Mouse (Mus musculus): ENCODE measurements at regions not wholly inside any gene's neighbourhood (a gene's known extent, or its start where the extent isn't known, plus 50 kb on each side); places are given as distances from the start of the nearest gene placed in this dataset.

DNA sequence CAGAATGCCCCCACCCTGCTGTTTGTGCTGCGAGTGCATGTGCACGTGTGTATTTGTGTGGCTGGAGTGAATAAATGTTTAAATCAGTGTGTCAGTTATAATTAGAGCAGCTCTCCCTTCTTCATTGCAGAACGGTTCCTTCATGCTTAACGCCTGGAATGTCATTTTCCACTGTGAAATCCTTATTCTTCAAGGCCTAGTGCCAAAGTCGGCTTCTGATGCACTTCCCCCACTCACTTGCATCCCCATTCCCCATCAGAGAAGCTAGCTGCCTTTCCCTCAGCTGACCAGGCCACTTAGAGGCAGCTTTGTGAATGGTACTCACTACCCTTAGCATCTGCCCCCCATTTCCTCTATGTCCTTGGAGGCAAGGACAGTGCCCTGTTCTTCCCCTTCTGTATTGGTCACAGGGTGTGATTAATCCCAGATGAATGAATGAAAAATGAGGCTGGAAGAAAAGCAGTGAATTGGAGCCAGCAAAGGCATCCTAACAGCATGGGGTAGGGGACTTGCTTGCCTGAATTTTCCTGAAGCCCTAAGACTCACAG is 162.6 kb downstream of the H2al1j start:
- DNase-seq, result peak; percentile 16

DNA sequence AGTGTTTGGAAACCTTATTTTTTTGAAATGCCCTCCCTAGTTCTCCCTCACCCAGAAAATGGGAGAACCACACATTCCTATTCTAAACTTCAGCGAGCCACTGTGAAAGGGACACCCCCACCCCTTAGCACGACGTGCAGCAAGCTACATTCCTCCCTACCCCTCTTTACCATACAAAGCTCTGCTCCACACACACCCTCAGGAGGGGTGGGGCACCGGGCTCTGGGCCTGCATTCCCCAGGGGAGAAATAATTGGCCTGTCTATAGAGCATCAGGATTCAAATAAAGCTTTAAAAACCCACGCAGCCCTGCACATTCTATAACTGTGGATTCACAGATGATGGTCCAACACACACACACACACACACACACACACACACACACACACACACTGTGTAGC is 163.6 kb downstream of the H2al1j start:
- peak; percentile 56 for DNase-seq

DNA sequence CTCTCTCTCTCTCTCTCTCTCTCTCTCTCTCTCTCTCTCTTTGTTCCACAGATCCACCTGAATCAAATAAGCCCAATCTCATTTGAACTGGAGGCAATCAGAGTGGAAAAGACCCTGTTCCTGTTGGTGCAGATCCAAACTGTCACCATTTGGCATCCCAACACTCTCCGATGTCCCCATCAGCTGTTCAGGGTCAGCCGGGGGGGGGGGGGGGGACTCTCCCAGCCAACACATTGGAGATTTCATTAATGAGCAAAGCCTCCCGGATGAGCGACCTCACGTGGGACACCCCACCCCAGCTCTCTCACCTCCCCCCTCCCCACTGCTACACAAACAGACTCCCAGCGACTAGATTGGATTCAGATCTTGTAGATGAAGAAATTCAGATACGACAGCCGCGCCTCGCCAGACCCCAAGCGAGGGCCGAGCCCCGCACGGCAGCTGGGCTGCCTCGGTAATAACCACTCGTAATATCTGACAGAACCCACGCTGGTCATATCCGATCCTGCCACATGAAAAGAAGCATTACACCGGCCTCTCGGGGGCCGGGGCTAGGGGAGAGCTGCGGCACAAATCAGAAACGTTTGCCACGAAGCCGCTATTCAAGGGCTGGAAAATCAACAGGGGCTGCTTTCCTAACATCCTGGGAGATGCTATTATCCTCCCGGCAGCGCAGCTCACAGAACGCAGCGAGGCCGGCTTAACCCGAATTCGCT is 164.2 kb downstream of the H2al1j start:
- DNase-seq, result peak; percentile 34

DNA sequence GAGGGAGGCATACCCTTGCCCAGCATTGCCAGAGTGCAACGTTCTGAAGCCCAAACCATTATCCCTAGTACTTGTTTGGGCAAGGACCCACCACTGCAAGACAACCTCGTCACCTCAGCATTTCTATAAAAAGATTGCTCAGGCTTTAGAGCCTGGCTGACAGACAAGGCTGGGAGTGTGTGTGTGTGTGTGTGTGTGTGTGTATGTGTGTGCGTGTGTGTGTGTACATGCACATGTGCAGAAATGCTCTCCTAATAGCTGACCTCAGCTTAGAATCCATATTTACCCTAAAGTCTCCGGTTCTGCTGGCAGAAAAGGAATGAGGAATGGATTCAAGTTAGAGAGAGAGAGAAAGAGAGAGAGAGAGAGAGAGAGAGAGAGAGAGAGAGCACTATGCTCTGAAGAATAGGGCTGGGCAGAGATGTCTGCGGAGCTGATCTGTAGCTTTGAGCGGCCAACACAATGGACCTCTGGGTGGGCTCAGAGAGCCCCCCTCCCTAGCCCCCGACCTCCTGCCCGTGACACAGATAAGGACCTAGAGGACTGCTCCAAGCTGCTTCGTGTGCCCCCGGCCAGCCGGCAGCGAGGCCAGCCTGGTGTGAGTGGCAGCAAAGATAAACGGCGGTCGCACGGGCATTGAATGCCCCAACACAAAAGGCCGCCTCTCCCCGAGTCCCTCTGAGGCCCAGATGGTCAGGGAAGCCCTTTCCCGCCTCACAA is 166.1 kb downstream of the H2al1j start:
- DNase-seq, result peak; percentile 80

DNA sequence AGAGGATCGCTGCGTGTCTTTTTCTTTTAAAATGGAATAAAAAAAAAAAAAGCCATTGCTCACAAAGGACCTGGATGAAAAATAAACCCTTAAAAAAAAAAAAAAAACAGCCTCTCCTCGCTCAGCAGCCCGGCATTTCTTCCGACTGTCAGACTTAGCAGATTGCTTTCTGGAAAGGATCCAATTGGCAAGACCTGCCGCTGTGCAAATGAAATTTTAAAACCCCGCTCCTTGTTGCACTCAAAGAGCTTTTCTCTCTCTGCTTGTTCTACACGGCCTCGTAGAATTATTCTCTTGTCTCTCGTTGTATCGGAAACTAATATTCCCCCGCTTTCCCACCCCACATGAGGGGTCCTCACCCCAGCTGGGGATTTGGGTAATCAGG is 166.6 kb downstream of the H2al1j start:
- peak; percentile 87 for DNase-seq

DNA sequence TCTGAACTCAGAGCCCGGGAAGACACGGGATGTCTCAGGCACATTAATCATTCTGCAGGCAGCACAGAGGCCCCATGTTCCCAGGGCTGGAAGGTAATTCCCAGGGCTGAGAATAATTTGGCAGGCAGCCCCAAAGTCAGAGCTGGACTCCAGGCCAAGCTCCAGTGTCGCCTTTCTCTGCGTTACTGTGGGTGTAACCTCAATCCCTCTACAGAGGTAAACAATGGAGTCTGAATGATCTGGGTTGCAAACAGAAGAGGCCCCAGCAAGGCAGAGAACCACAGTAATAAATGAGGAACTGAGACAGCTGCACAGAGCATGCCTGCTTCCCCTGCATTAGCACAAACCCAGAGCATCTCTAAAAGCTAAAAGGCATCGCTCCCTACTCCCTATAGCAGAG is 184.8 kb downstream of the H2al1j start:
- peak; percentile 93 for DNase-seq

- DNase-seq, result peak; percentile 3
Observed at GRCm38 (mm10) chrX:11512928-11513327, 185.3 kb downstream of the H2al1j start.

DNA sequence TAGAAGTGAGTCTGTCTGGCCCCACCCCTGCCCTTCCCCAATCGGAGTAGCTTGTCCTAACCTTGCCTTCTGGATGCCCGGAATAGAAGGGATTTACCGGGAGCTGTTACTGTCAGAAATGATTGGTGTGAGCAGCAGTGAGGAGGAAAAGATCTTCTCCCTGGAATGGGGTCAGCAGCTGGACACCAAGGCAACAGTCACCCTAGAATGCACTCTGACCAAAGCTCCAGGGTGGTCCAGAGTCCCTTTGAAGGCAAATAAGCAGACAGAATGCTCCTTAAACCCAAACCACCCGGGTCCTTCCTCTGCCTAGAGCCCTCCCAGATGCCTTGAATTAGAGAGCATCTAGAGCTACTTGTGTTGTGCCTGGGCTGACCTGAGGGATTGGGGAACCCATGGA is 196.2 kb downstream of the H2al1j start:
- peak; percentile 44 for DNase-seq

- DNase-seq, result peak; percentile 27
Observed at GRCm38 (mm10) chrX:11525326-11525725, 197.7 kb downstream of the H2al1j start.

DNA sequence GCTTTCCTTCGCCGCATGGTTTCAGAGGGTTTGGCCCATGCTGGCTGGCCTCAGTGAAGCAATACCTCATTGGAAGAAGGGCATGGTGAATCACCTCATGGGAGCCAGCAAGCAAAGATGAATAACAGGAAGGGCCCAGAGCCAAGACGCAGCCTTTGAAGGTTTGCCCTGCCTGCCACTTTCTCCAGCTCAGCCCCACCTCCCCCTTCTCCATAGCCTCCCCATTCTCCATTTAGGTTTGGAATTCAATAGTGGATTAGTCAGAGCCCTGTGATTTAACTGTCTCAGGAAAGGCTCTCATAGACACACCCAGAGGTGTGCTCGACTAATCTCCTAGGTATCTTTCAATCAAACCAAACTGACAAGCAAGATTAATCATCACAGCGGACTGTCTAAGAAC is 201.0 kb downstream of the H2al1j start:
- peak; percentile 37 for DNase-seq

- peak; percentile 30 for DNase-seq
Observed at GRCm38 (mm10) chrX:11529221-11529620, 201.6 kb downstream of the H2al1j start.

GRCm38 (mm10) chrX:11532817-11533216 is 205.2 kb downstream of the H2al1j start:
- peak; percentile 9 for DNase-seq

GRCm38 (mm10) chrX:11533871-11534270 is 206.2 kb downstream of the H2al1j start:
- DNase-seq, result peak; percentile 29

GRCm38 (mm10) chrX:11541011-11541410 is 213.4 kb downstream of the H2al1j start:
- DNase-seq, result peak; percentile 29

DNA sequence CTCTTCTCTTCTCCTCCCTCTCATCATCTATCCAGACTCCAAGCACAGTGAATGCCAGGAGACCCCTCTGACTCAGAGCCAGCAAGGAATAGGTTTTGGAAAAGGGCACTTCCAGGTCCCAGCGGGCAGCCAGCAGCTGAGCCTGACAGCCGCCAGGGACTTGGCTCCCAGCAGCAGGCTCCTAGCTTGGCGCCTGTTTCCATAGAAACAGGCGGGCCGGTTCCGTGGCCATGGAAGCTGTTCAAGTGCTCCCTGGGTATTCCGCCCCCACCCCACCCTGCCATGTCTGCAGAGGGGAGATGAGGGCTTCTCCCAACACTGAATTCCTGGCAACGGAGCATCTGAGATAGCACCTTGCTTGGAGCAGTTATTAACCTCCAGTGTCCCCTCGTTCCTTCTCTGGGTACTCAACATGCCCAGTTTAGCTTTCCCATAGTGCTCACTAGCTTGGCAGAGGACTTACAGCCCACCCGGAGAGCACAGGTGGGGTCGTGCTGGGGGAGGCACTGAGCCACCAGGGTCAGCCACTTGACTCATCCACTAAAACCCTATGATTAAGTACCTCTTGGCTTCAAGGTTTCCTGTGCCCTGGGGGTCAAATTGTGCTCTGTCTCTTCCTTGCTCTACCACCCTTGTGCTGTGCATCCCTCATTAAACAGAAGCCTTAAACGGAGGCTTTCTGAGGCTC is 222.7 kb downstream of the H2al1j start:
- DNase-seq, result peak; percentile 70

DNA sequence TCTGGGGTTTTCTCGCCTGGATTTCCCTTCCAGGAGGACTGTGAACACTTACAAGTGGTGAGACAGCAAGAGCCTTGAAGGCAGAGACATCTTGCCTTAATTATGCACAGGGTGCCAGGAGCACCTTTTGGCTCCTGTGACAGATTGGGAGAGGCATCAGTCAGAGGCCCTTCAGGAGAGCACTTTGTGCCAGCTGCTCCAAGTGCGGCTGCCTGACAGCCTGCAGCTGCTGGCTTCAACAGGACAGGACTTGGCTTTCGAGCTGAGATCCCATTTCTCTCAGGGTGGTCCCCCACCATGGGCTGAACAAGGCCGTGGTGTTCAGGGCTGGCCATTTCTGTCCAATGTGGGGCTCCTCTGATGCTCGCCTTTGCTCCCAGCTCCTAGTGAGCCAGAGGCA is 224.6 kb downstream of the H2al1j start:
- peak; percentile 59 for DNase-seq

- peak; percentile 88 for DNase-seq
Observed at GRCm38 (mm10) chrX:11555035-11555570, 227.5 kb downstream of the H2al1j start.

DNA sequence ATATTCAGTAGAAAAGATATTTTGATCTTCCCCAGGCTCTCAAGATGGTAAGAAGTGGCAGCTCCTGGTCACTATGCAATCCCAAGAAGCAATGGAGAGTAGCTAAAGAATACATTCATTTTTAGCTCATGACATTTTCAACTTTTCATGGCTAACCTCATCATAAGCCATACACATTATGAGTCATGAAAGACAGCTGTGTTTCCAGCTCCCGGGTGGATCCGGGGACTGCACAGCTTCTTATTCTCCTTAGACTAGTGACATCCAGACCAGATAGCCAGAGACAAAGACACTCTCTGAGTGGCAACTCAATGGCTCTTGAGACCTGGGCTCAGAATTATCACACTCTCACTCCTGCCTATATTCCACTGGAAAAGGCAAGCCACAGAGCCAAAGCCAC is 230.6 kb downstream of the H2al1j start:
- DNase-seq, result peak; percentile 35

DNA sequence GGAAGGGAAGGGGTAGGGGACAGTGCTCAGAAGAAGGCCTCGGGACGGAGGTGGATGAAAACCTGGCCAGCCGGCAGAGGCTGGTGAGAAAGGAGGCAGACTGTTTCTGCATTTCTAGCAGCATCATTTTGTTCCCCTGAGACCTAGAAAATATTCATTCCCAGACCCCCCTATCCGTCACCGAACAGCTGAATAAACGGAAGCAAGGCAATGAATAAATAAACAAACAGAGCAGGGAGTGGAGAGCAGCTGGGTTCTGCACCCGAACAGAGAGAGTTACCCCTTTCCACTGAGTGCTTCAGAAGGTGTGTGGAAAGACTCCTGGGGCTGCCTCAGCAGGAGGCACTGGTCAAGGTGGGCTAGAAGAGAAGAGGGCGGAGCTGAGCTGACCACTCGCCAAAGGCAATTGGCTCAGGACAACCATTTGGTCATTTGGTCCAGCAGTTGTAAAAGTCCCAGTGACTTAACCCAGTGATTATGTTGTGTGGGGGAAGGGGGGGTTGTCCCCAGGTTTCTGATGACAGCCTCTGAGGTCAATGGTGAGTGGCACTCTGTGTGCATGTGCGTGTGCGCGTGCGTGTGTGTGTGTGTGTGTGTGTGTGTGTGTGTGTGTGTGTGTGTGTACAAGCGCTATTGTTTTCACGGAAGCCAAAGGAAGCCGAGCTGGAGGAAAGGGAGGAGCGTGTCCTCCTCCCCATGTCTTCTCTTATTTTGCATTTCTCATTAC is 233.1 kb downstream of the H2al1j start:
- DNase-seq, result peak; percentile 86

DNA sequence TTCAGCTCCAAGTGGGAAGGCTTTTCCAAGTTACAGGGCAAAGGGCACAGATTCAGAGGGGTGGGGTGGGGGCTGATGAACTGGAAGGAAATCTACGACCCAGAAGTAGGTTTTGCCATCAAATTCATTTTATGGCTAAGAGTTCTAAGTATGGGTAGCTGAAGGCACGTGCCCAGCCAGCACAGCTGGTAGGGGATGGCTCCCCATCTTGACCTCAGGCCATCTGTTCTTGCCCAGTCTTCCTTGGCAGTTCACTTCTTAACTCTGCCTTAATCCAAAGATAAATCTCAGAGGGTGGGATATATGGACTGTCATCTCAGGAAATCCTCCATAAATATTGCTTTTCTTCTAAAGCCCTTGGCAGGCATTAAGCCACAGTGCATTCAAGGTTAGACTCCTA is 238.3 kb downstream of the H2al1j start:
- DNase-seq, result no peak

- peak; percentile 5 for DNase-seq
Observed at GRCm38 (mm10) chrX:11567827-11568226, 240.2 kb downstream of the H2al1j start.

- peak; percentile 23 for DNase-seq
Observed at GRCm38 (mm10) chrX:11568262-11568661, 240.6 kb downstream of the H2al1j start.

GRCm38 (mm10) chrX:11574354-11574753 is 246.7 kb downstream of the H2al1j start:
- DNase-seq, result no peak
